Mouse (Mus musculus): ENCODE results near the gene Becn1.

- TF ChIP-seq EP300 (IDR thresholded peaks at IDR 0.05; ENCODE audit: low read depth) (no peak), CTCF (IDR thresholded peaks at IDR 0.05; ENCODE audit: low read depth) (peak; percentile 78)
Measured at GRCm38 (mm10) chr11:101248258-101248994, 53.7 kb downstream of the Becn1 start.
